Mouse (Mus musculus) heart, adult 2 months (tissue): ENCODE data around the gene Ctdspl. TPM values are rescaled to one million over a fixed set of nuclear protein-coding genes. Genes with fewer than 3 reads are reported as not detected.
A peak's percentile ranks its signal among the peaks of the same experiment; 100 is the strongest.

Source experiments
- DNase-seq, 2 experiments: peaks; one replicate each; pipeline ENCODE4 v3.0.0; 2021
- H3K27ac ChIP-seq: fragments of 200-600 bp; 2 replicates; pipeline ENCODE4 v1.8.1; 2022
- H3K27me3 ChIP-seq: fragments of 200-500 bp; 2 replicates; pipeline ENCODE4 v1.6.1; 2012; ENCODE audit warnings: mild to moderate bottlenecking, low read length, inconsistent platforms, mixed read lengths; ENCODE audit not compliant: control insufficient read depth, insufficient read depth
- H3K36me3 ChIP-seq: fragments of 200-500 bp; 2 replicates; pipeline ENCODE4 v1.6.1; 2012; ENCODE audit warnings: low read length, inconsistent platforms; ENCODE audit not compliant: control insufficient read depth, insufficient read depth
- H3K4me1 ChIP-seq: fragments of 200-500 bp; 2 replicates; pipeline ENCODE4 v1.6.1; 2011; ENCODE audit warnings: low read length; ENCODE audit not compliant: control insufficient read depth, insufficient read depth
- H3K4me3 ChIP-seq: fragments of 200-600 bp; 2 replicates; pipeline ENCODE4 v1.8.1; 2022
- H3K79me2 ChIP-seq: fragments of 200-500 bp; replicated peaks from 2 replicates; pipeline ENCODE4 v1.6.1; 2012; ENCODE audit warnings: mild to moderate bottlenecking, inconsistent platforms, low read length, moderate library complexity, mixed read lengths; ENCODE audit not compliant: control insufficient read depth, insufficient read depth
- H3K9ac ChIP-seq: fragments of 200-500 bp; 2 replicates; pipeline ENCODE4 v1.6.1; 2012; ENCODE audit warnings: low read depth, mild to moderate bottlenecking, control low read depth, inconsistent platforms, low read length, mixed read lengths
- CTCF ChIP-seq: fragments of 200-600 bp; IDR thresholded peaks from 2 replicates; pipeline ENCODE4 v1.8.1; 2022; ENCODE audit warnings: antibody characterized with exemption, mild to moderate bottlenecking, moderate library complexity
- EP300 ChIP-seq: fragments of 200-500 bp; IDR thresholded peaks from 2 replicates; pipeline ENCODE4 v1.6.1; 2011; ENCODE audit warnings: low read depth, low read length, control low read depth; ENCODE audit not compliant: insufficient read depth
- POLR2A ChIP-seq: fragments of 200-500 bp; IDR thresholded peaks from 2 replicates; pipeline ENCODE4 v1.6.1; 2011; ENCODE audit warnings: mild to moderate bottlenecking, low read depth, low read length, control low read depth; ENCODE audit not compliant: insufficient read depth
- WGBS: fragments of 180-500 bp; shearing (Covaris S2); methylation state at CpG from one replicate; pipeline ENCODE4 v1.1.7; 2018; 5-methylcytosine and 5-hydroxymethylcytosine counted together
- intact Hi-C: fragments of 180-260 bp; cut with DNase I; formaldehyde crosslinking; loops from one replicate; pipeline ENCODE4 v1.15.1; 2025
- polyA plus RNA-seq: library from polyadenylated mRNA; depleted of rRNA; stranded (reverse); fragments of >200 nt; gene quantifications from 2 replicates; pipeline ENCODE4 v1.2.3, GENCODE M21; 2012
- total RNA-seq, 2 experiments: library from RNA; stranded (reverse); gene quantifications; 2 replicates each; pipeline ENCODE4 v1.2.3; 2021

The Ctdspl gene
- total and polyA plus RNA-seq, 3 experiments = 8.5 to 9.7 (median 9.0) TPM

- TF ChIP-seq CTCF (no peak), EP300 (no peak), POLR2A (no peak)
- DNase-seq = no peak
- intact Hi-C loops = loop anchor here (1.0 kb wide), 1 partner anchor 9 kb away; no protein-coding TSS in a partner anchor
- no peak overlapping the region for H3K9ac ChIP-seq
- H3K36me3 ChIP-seq = no peaks in the 10 kb centered on the region
- WGBS = 96% methylated on average over 4 of the region's 4 CpGs
- H3K4me1 ChIP-seq = peaks cover 13% of the 10 kb centered on the region
- H3K79me2 ChIP-seq = 0 out of 2 replicates have a peak, but pooled peaks cover 1% of the 10 kb centered on the region
- H3K27me3 ChIP-seq = no peaks in the 10 kb centered on the region
- H3K4me3 ChIP-seq = no peak overlapping the region
- no peak overlapping the region for H3K27ac ChIP-seq
Observed at GRCm38 (mm10) chr9:118969810-118970209, 43.6 kb downstream of the Ctdspl start.

DNA sequence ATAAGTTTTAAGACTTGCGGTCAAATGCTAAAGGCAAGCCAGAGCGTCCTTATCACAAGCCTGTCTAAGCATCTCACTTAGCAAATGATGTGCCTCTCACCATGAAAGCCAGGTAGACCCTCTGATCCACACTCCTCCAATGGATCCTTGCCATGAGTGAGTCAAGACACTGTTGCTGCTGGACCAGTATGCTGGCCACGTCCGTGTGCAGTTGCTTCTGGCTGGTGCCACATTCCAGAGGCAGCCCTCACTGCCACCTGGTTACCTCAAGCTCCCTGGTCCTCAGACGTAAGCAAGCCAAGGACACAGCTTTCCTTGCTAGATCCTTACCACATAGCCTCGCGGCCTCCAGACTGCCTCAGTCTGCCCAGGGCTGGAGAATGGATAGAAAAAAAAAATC lies 46.8 kb downstream of the Ctdspl start:
- intact Hi-C loops = no loop called here

DNA sequence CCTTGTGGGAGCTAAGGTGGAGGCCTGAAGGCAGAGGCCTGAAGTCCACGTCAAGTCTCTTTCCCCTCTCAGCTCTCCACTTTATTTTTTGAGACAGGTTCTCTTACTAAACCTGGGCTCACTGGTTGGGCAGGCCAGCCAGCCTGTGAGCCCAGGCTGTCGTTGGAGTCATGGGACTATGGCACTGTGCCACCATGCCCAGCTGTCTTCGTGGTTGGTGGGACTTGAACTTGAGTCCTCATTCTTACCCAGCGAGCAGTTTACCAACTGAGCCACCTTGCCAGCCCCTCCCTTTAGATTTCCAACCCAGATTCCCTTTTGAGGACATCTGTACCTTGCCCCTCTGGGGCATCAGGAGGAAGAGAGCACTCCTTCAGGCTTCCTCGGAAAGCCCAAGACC lies 47.3 kb downstream of the Ctdspl start:
- DNase-seq = no peak
- H3K27me3 ChIP-seq = no peaks in the 10 kb centered on the region
- H3K36me3 ChIP-seq = no peaks in the 10 kb centered on the region
- WGBS = 61% methylated on average over 5 of the region's 5 CpGs
- peak overlapping the region; percentile 8 for H3K27ac ChIP-seq
- H3K4me3 ChIP-seq = no peak overlapping the region
- 0 out of 2 replicates have a peak, but pooled peaks cover 1% of the 10 kb centered on the region for H3K79me2 ChIP-seq
- H3K4me1 ChIP-seq = peaks cover 24% of the 10 kb centered on the region
- intact Hi-C loops = no loop called here
- TF ChIP-seq POLR2A (no peak), CTCF (no peak), EP300 (no peak)
- no peak overlapping the region for H3K9ac ChIP-seq

More for the DNA sequence above, 46.8 kb downstream of the Ctdspl start:
- Histone ChIP-seq H3K27ac (no peak overlapping the region; the same call in 1 of the 2 replicates), H3K79me2 (0 out of 2 replicates have a peak, but pooled peaks cover 1% of the 10 kb centered on the region), H3K36me3 (no peaks in the 10 kb centered on the region), H3K9ac (no peak overlapping the region), H3K27me3 (no peaks in the 10 kb centered on the region), H3K4me1 (peaks cover 24% of the 10 kb centered on the region), H3K4me3 (no peak overlapping the region)
- no peak for DNase-seq
- TF ChIP-seq POLR2A (no peak), CTCF (no peak), EP300 (no peak)
- WGBS = 91% methylated on average over 7 of the region's 7 CpGs

- peaks cover 23% of the 10 kb centered on the region for H3K4me1 ChIP-seq
- WGBS = 27% methylated on average over 5 of the region's 5 CpGs
- intact Hi-C loops = loop anchor here (2.0 kb wide), 2 partner anchors 13 to 47 kb away; partner anchors contain the start of gene Ctdspl
Observed at GRCm38 (mm10) chr9:118974148-118974547, 47.9 kb downstream of the Ctdspl start.

GRCm38 (mm10) chr9:118975211-118975671 lies 49.0 kb downstream of the Ctdspl start:
- peak overlapping the region; percentile 21; the same call in 1 of the 2 replicates for H3K27ac ChIP-seq

More at GRCm38 (mm10) chr9:118974148-118974547, 47.9 kb downstream of the Ctdspl start:
- Histone ChIP-seq H3K36me3 (no peaks in the 10 kb centered on the region), H3K4me3 (no peak overlapping the region), H3K79me2 (0 out of 2 replicates have a peak, but pooled peaks cover 1% of the 10 kb centered on the region), H3K27me3 (no peaks in the 10 kb centered on the region), H3K9ac (no peak overlapping the region), H3K27ac (peak overlapping the region; percentile 8)
- no peak for TF ChIP-seq POLR2A
- TF ChIP-seq EP300 = no peak
- no peak for TF ChIP-seq CTCF
- DNase-seq = peak; percentile 57 to 66

GRCm38 (mm10) chr9:118975758-118976157 lies 49.5 kb downstream of the Ctdspl start:
- Histone ChIP-seq H3K27me3 (no peaks in the 10 kb centered on the region), H3K4me3 (no peak overlapping the region), H3K9ac (no peak overlapping the region), H3K36me3 (no peaks in the 10 kb centered on the region), H3K79me2 (no peaks in the 10 kb centered on the region), H3K4me1 (peaks cover 26% of the 10 kb centered on the region), H3K27ac (peak overlapping the region; percentile 21; the same call in 1 of the 2 replicates)
- TF ChIP-seq CTCF (no peak), POLR2A (no peak), EP300 (no peak)
- peak; percentile 42 to 50 for DNase-seq
- WGBS = 40% methylated on average over 9 of the region's 9 CpGs
- intact Hi-C loops = loop anchor here (2.0 kb wide), 2 partner anchors 15 to 49 kb away; partner anchors contain the start of gene Ctdspl

More at GRCm38 (mm10) chr9:118975211-118975671, 49.0 kb downstream of the Ctdspl start:
- intact Hi-C loops = loop anchor here (2.0 kb wide), 2 partner anchors 14 to 48 kb away; partner anchors contain the start of gene Ctdspl
- H3K9ac ChIP-seq = no peak overlapping the region
- H3K4me1 ChIP-seq = peaks cover 22% of the 10 kb centered on the region
- no peaks in the 10 kb centered on the region for H3K36me3 ChIP-seq
- WGBS = 40% methylated on average over 11 of the region's 11 CpGs
- H3K79me2 ChIP-seq = no peaks in the 10 kb centered on the region
- DNase-seq = peak in 1 of 2 experiments; percentile 20
- no peak overlapping the region for H3K4me3 ChIP-seq
- H3K27me3 ChIP-seq = no peaks in the 10 kb centered on the region
- no peak for TF ChIP-seq CTCF
- no peak for TF ChIP-seq POLR2A
- no peak for TF ChIP-seq EP300
